Mouse (Mus musculus) bone marrow, adult 2 months (tissue): ENCODE measurements around the gene Sec62. TPM values are rescaled to one million over a fixed set of nuclear protein-coding genes. Genes with fewer than 3 reads are reported as not detected.
"Not testable (repeated sequence)": the region's sequence is repeated elsewhere in the genome, so short reads cannot be mapped to it uniquely, and the experiment has no call there.

Experiments
- H3K27ac ChIP-seq: fragments of 200-500 bp; 2 replicates; pipeline ENCODE4 v1.5.1; 2012; ENCODE audit warnings: low read depth, mild to moderate bottlenecking, control low read depth, inconsistent platforms, low read length; ENCODE audit not compliant: control insufficient read depth, poor library complexity, insufficient read depth
- H3K4me1 ChIP-seq: fragments of 200-500 bp; 2 replicates; pipeline ENCODE4 v1.6.1; 2011; ENCODE audit warnings: low read length; ENCODE audit not compliant: control insufficient read depth, insufficient read depth
- H3K4me3 ChIP-seq: fragments of 200-500 bp; replicated peaks from 2 replicates; pipeline ENCODE3; 2011; ENCODE audit warnings: mild to moderate bottlenecking, low read depth, low read length, control low read depth; ENCODE audit not compliant: control insufficient read depth
- CTCF ChIP-seq: fragments of 200-500 bp; IDR thresholded peaks from 2 replicates; pipeline ENCODE4 v1.5.1; 2011; ENCODE audit warnings: low read length, control low read depth; ENCODE audit not compliant: control insufficient read depth, insufficient read depth
- POLR2A ChIP-seq: fragments of 200-500 bp; IDR thresholded peaks from 2 replicates; pipeline ENCODE4 v1.6.1; 2011; ENCODE audit warnings: low read depth, mild to moderate bottlenecking, control low read depth, low read length, borderline replicate concordance; ENCODE audit not compliant: control insufficient read depth
- WGBS: fragments of 180-500 bp; shearing (Covaris S2); methylation state at CpG from one replicate; pipeline ENCODE4 v1.1.7; 2018; 5-methylcytosine and 5-hydroxymethylcytosine counted together
- polyA plus RNA-seq: library from polyadenylated mRNA; stranded (reverse); fragments of >200 nt; gene quantifications from 2 replicates; pipeline ENCODE4 v1.2.4, GENCODE M21; 2011; ENCODE audit warnings: low replicate concordance; ENCODE audit not compliant: missing spikeins, insufficient read depth, insufficient read length

The Sec62 gene
- polyA plus RNA-seq, 1 experiment: 65.8 TPM

DNA sequence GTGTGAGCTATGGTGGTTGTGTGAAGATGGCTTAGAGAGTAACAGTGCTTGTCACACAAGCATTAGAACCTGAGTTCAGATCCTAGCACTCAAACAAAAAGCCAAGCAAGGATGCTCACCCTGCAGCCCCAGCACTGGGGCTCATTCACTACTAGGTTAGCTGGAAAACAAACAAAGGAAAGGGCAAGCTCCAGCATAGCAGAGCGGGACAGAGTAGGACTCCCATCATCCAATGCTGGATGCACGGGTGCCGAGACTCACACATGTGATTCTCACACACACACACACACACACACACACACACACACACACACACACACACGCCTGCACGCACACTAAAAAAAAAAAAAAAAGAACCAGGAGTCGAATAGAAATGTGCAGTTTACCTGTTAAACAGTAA lies 58.7 kb downstream of the Sec62 start:
- no peak overlapping the region for H3K27ac ChIP-seq
- WGBS: 50% methylated on average over 6 of the region's 6 CpGs
- H3K4me3 ChIP-seq: no peak overlapping the region
- TF ChIP-seq POLR2A (no peak), CTCF (no peak)
- H3K4me1 ChIP-seq: no peaks in the 10 kb centered on the region

DNA sequence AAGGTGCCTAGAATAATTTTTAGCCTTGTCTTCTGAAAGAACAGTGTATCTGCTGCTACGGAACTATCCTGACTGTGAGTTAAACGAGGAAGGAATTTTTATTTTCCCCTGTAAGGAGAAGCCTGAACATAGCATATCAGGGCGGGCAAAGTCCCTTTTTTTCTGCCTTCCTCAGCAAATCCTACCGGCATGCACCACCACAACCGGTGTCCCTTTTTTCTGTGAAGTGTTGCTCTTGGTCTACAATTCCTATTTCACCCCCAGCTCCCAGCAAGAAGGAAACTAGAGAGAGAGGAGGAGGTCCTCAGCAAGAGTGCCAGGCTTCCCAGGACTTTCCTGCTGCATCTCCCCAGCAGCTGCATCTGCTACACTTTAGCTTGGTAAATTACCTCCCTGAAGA lies 60.9 kb downstream of the Sec62 start:
- no peak overlapping the region for H3K4me3 ChIP-seq
- H3K27ac ChIP-seq: no peak overlapping the region
- TF ChIP-seq CTCF (no peak), POLR2A (no peak)
- WGBS: 88% methylated on average over 5 of the region's 5 CpGs
- no peaks in the 10 kb centered on the region; the same call in 1 of the 2 replicates for H3K4me1 ChIP-seq

DNA sequence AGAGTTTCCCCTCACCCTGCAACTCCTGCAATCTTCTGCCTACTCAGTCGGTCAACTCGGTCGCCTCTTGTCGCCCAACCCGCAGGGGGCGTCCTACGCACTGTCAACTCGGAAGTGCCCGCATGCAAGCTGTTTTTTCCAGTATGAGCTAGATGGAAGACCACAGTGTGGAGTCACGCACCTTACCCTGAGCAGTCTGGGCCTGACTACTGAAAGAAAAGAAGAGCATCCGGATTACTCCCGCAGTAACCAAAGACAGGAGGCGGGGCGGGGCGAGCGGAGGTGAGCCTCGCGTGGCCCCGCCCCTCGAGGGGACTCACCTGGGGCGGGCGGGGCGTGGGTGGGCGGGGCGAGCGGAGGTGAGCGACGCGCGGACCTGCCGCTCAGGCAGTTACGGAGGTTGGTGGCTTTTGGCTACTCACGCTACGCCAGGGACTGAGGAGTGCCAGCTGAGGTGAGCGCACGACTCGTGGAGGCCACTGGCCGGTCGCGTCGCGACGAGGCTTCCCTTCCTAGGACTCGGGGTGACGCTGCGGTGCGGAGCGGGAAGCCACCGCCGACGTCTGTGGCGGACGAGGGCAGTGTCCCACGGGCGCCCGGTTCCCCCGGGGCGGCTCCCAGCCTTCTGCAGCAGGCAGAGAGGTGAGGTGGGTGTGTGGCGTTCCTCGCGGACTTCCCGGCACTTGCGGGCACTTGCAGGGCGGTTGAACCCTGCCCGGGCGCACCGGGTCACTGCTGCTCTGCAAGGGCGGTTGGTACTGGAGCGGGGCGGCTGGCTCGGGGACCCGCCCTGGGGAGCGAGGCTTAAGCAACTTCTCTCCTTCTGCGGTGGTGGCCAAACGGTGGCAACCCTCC lies 63.2 kb downstream of the Sec62 start, which contains the start of gene Gpr160:
Gene Gpr160, plus strand, starts transcription at position 347 of the 855 bp plus-strand sequence.
- Histone ChIP-seq H3K4me3 (peak within 1 kb of the TSS; percentile 97), H3K27ac (peak within 1 kb of the TSS; percentile 95), H3K4me1 (peaks cover under 1% of the 10 kb centered on the region; the same call in 1 of the 2 replicates)
- under 1% methylated on average over 74 of the region's 75 CpGs for WGBS
- TF ChIP-seq CTCF (peak; percentile 74), POLR2A (peak; percentile 37; the same call in 1 of the 2 replicates)

DNA sequence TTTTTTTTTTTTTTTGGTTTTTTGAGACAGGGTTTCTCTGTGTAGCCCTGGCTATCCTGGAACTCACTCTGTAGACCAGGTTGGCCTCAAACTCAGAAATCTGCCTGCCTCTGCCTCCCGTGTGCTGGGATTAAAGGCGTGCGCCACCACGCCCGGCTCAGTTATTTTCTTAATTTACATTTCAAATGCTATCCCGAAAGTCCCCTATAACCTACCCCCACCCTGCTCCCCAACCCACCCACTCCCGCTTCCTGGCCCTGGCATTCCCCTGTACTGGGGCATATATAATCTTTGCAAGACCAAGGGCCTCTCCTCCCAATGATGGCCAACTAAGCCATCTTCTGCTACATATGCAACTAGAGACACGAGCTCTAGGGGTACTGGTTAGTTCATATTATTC lies 66.9 kb downstream of the Sec62 start:
- H3K27ac ChIP-seq, H3K4me1 ChIP-seq: not testable (repeated sequence)
- 88% methylated on average over 8 of the region's 8 CpGs for WGBS

DNA sequence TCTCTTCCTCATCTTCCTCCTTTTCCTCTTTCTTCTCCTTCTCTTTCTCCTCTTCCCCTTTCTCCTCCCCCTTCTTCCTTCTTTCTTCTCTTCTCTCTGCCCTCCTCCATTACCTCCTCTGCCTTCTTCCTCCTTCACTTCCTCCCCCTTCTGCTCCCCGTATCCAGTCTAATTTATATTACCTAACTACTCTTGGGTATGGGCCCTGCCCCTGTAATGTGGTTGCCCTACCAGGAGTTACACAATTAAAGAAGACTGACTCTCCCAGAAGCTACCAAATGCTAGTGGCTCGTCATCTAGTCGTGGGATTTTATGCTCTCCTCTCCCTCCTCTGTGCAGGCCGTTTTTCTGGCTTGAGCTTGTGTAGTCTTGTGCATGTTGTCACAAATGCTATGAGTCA lies 68.0 kb downstream of the Sec62 start:
- H3K27ac ChIP-seq: no peak overlapping the region

More for the DNA sequence above, 66.9 kb downstream of the Sec62 start:
- not testable (repeated sequence) for H3K4me3 ChIP-seq

DNA sequence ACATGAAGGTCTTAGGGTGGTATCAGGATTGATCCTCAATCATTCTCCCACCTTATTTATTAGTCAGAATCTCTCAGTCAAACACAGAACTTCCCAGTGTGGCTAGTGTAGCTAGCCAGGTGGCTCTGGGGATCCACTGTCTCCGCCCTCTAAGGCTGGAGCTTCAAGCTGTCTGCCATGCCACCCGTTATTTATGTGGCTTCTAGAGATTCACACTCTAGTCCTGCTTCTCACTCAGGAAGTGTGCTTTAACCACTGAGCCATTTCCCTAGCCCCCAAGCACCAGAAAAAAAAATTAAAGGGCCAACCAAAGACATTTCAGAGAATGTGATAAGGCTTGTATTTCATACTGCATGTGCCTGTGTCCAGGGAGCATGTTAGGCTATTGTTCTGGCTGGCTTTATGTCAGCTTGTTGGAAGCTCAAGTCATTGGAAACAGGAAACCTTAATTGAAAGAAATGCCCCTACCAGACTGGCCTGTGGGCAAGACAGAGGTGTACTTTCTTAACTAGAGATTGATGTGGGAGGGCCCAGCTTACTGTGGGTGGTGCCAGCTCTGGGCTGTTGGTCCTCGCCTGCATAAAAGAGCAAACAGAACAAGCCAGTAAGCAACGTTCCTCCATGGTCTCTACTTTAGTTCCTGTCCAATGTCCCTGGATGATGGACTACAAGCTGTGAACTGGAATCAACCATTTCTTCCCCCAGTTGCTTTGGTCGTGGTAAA lies 71.2 kb downstream of the Sec62 start:
- TF ChIP-seq POLR2A (no peak), CTCF (no peak)
- Histone ChIP-seq H3K4me1 (peaks cover 7% of the 10 kb centered on the region; the same call in 1 of the 2 replicates), H3K27ac (peak overlapping the region; percentile 74), H3K4me3 (no peak overlapping the region)
- 11% methylated on average over 5 of the region's 5 CpGs for WGBS

More for the DNA sequence above, 68.0 kb downstream of the Sec62 start:
- peaks cover 7% of the 10 kb centered on the region; the same call in 1 of the 2 replicates for H3K4me1 ChIP-seq
- WGBS: 29% methylated on average over 4 of the region's 4 CpGs
- H3K4me3 ChIP-seq: no peak overlapping the region
- no peak for TF ChIP-seq CTCF
- TF ChIP-seq POLR2A: no peak

DNA sequence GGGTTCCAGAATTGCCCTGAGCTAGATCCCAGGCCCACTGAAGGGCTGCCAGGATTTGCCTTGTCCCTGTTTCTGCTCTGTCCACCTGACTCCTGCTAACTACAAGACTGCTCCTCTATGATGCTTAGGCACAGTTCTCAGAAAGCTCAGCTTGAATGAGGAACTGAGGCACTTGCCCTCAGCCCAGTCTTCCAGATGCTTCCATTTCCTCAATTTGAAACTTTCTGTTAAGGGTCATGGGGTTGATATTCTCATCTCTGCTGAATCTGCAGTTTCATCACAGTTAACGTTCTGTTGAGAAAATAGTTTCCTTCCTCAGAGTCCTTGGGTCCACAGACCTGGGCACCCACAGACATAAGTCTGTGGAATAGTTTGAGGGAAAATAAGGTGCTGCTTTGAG lies 72.0 kb downstream of the Sec62 start:
- no peak for TF ChIP-seq POLR2A
- no peak for TF ChIP-seq CTCF
- 5% methylated on average over 1 of the region's 1 CpGs for WGBS
- H3K27ac ChIP-seq: peak overlapping the region; percentile 74
- H3K4me1 ChIP-seq: peaks cover 7% of the 10 kb centered on the region; the same call in 1 of the 2 replicates
- H3K4me3 ChIP-seq: no peak overlapping the region

DNA sequence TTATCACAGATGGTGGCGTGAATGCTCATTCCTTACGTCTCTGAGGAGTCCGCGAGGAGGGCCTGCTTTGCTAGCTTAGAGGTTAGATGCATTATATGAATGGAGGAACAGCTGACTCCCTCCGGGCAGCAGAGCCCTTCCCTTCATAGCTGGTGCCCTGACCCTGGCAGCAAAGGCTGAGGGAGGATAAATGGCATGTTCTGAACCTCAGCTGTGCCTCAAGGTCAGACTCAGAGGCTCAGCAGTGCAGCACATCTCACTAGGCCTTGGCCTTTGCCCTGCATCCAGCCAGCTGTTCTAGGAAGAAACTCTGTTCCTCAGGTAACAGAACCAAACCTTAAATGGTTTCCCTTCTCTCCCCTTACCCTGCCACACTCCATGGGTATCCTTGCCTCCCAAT lies 75.5 kb downstream of the Sec62 start:
- no peak overlapping the region for H3K27ac ChIP-seq
- peaks cover 2% of the 10 kb centered on the region; the same call in 1 of the 2 replicates for H3K4me1 ChIP-seq
- WGBS: 81% methylated on average over 5 of the region's 5 CpGs
- TF ChIP-seq POLR2A (no peak), CTCF (no peak)
- no peak overlapping the region for H3K4me3 ChIP-seq
